Mouse (Mus musculus) megakaryocyte, embryonic 14.5 days (primary cell): ENCODE results near the gene Rccd1.

Experiments used
- FLI1 ChIP-seq: IDR thresholded peaks from 2 replicates; pipeline ENCODE4 v1.6.1; 2012; ENCODE audit warnings: low read length, inconsistent platforms, mixed read lengths
- GATA1 ChIP-seq: IDR thresholded peaks from 3 replicates; pipeline ENCODE4 v1.6.1; 2012; ENCODE audit warnings: mixed read lengths, low read length, inconsistent platforms, borderline replicate concordance

GRCm38 (mm10) chr7:80346830-80347229 is 22.6 kb upstream of the Rccd1 start:
- TF ChIP-seq FLI1: no peak
- TF ChIP-seq GATA1: no peak
